Mouse (Mus musculus) megakaryocyte, embryonic 14.5 days (primary cell): ENCODE results near the gene Selenok.

ENCODE experiments used
- FLI1 ChIP-seq: IDR thresholded peaks from 2 replicates; pipeline ENCODE4 v1.6.1; 2012; ENCODE audit warnings: low read length, inconsistent platforms, mixed read lengths
- GATA1 ChIP-seq: IDR thresholded peaks from 3 replicates; pipeline ENCODE4 v1.6.1; 2012; ENCODE audit warnings: mixed read lengths, low read length, inconsistent platforms, borderline replicate concordance

GRCm38 (mm10) chr14:29946761-29947309 lies 21.3 kb upstream of the Selenok start:
- TF ChIP-seq GATA1, result no peak
- no peak for TF ChIP-seq FLI1
